Mouse (Mus musculus) liver, postnatal 0 days (tissue): ENCODE results near the gene Tbc1d32. TPM values are rescaled to one million over a fixed set of nuclear protein-coding genes. Genes with fewer than 3 reads are reported as not detected.

Source experiments
- ATAC-seq: fragments of 200-750 bp; cut with Nextera tagmentation; 2 replicates; pipeline ENCODE4 v1.8.0; 2017; ENCODE audit warnings: mild to moderate bottlenecking, moderate library complexity
- DNase-seq: peaks from one replicate; pipeline ENCODE4 v3.0.0-alpha.2; 2016
- H3K27ac ChIP-seq: fragments of 300-500 bp; sonication (generic); 2 replicates; pipeline ENCODE4 v1.5.1; 2014; ENCODE audit warnings: antibody characterized with exemption, moderate library complexity, mild to moderate bottlenecking, low read depth
- H3K27me3 ChIP-seq: fragments of 300-500 bp; sonication (generic); 2 replicates; pipeline ENCODE4 v1.6.1; 2014; ENCODE audit warnings: low read length, control low read depth, mixed read lengths; ENCODE audit not compliant: insufficient read depth
- H3K36me3 ChIP-seq: fragments of 300-500 bp; sonication (generic); replicated peaks from 2 replicates; pipeline ENCODE4 v1.6.1; 2014; ENCODE audit warnings: mild to moderate bottlenecking, control low read depth, low read length, moderate library complexity, mixed read lengths; ENCODE audit not compliant: insufficient read depth
- H3K4me1 ChIP-seq: fragments of 300-500 bp; sonication (generic); 2 replicates; pipeline ENCODE4 v1.6.1; 2014; ENCODE audit warnings: antibody characterized with exemption, mild to moderate bottlenecking, control low read depth; ENCODE audit not compliant: insufficient read depth
- H3K4me2 ChIP-seq: fragments of 300-500 bp; sonication (generic); 2 replicates; pipeline ENCODE4 v1.6.1; 2014; ENCODE audit warnings: low read depth, mild to moderate bottlenecking, low read length, moderate library complexity, mixed read lengths
- H3K4me3 ChIP-seq: fragments of 300-500 bp; sonication (generic); 2 replicates; pipeline ENCODE4 v1.5.1; 2014; ENCODE audit warnings: low read depth, low read length
- H3K9ac ChIP-seq: fragments of 300-500 bp; sonication (generic); replicated peaks from 2 replicates; pipeline ENCODE4 v1.6.1; 2014; ENCODE audit warnings: mild to moderate bottlenecking, moderate library complexity
- H3K9me3 ChIP-seq: fragments of 300-500 bp; sonication (generic); 2 replicates; pipeline ENCODE4 v1.6.1; 2016; ENCODE audit warnings: mild to moderate bottlenecking, control low read depth, low read length, mixed read lengths
- CTCF ChIP-seq: sonication (generic); IDR thresholded peaks from 2 replicates; pipeline ENCODE4 v1.5.1; 2016; ENCODE audit warnings: antibody characterized with exemption, low read depth
- EP300 ChIP-seq: IDR thresholded peaks from 2 replicates; pipeline ENCODE4 v1.6.1; 2016; ENCODE audit warnings: antibody characterized with exemption, low read depth, mild to moderate bottlenecking
- WGBS: fragments of 180-500 bp; shearing (Covaris S2); extraction: QIAGEN DNeasy Blood & Tissue Kit; methylation state at CpG from one replicate; pipeline ENCODE4 v1.1.7; 2014; ENCODE audit not compliant: insufficient replicate concordance; 5-methylcytosine and 5-hydroxymethylcytosine counted together
- polyA plus RNA-seq: library from polyadenylated mRNA; unstranded; fragments of >200 nt; fragmentation: Nextera tagmentation; extraction: Ambion mirVana; gene quantifications from 2 replicates; pipeline ENCODE4 v1.2.1, GENCODE M21; 2015

Tbc1d32 gene
- polyA plus RNA-seq, 1 experiment from 2014 or later: 0.41 TPM

- H3K4me1 ChIP-seq: no peaks in the 10 kb centered on the region
- H3K9ac ChIP-seq: no peak overlapping the region
- no peaks in the 10 kb centered on the region for H3K9me3 ChIP-seq
- H3K36me3 ChIP-seq: no peaks in the 10 kb centered on the region
- ATAC-seq (no peak), DNase-seq (no peak)
- H3K4me3 ChIP-seq: no peak overlapping the region
- TF ChIP-seq EP300 (no peak), CTCF (no peak)
- no peak overlapping the region for H3K27ac ChIP-seq
- WGBS: 79% methylated on average over 3 of the region's 3 CpGs
- no peaks in the 10 kb centered on the region for H3K27me3 ChIP-seq
- no peak overlapping the region for H3K4me2 ChIP-seq
Observed at GRCm38 (mm10) chr10:56099126-56099525, 129.4 kb downstream of the Tbc1d32 start.

- Histone ChIP-seq H3K9ac (no peak overlapping the region), H3K9me3 (no peaks in the 10 kb centered on the region), H3K4me2 (no peak overlapping the region), H3K4me3 (no peak overlapping the region), H3K27ac (no peak overlapping the region), H3K27me3 (no peaks in the 10 kb centered on the region), H3K36me3 (no peaks in the 10 kb centered on the region), H3K4me1 (no peaks in the 10 kb centered on the region)
- no peak for DNase-seq
- TF ChIP-seq EP300 (no peak), CTCF (no peak)
- ATAC-seq: no peak
Observed at GRCm38 (mm10) chr10:56096757-56097156, 131.7 kb downstream of the Tbc1d32 start.

- DNase-seq (no peak), ATAC-seq (no peak)
- TF ChIP-seq CTCF (no peak), EP300 (no peak)
- Histone ChIP-seq H3K4me2 (no peak overlapping the region), H3K27ac (no peak overlapping the region), H3K27me3 (no peaks in the 10 kb centered on the region), H3K9me3 (no peaks in the 10 kb centered on the region), H3K36me3 (no peaks in the 10 kb centered on the region), H3K9ac (no peak overlapping the region), H3K4me1 (no peaks in the 10 kb centered on the region), H3K4me3 (no peak overlapping the region)
- WGBS: 80% methylated on average over 5 of the region's 5 CpGs
Observed at GRCm38 (mm10) chr10:56094586-56094985, 133.9 kb downstream of the Tbc1d32 start.

- H3K9ac ChIP-seq: no peak overlapping the region
- no peaks in the 10 kb centered on the region; the same call in 1 of the 2 replicates for H3K36me3 ChIP-seq
- no peaks in the 10 kb centered on the region for H3K9me3 ChIP-seq
- DNase-seq (no peak), ATAC-seq (no peak)
- H3K27me3 ChIP-seq: no peaks in the 10 kb centered on the region
- no peak overlapping the region for H3K4me3 ChIP-seq
- no peak overlapping the region for H3K27ac ChIP-seq
- TF ChIP-seq CTCF: no peak
- no peak for TF ChIP-seq EP300
- H3K4me1 ChIP-seq: no peaks in the 10 kb centered on the region
- no peak overlapping the region for H3K4me2 ChIP-seq
- WGBS: 67% methylated on average over 4 of the region's 4 CpGs
Observed at GRCm38 (mm10) chr10:56089714-56090113, 138.8 kb downstream of the Tbc1d32 start.

- H3K9ac ChIP-seq: no peak overlapping the region
- H3K36me3 ChIP-seq: no peaks in the 10 kb centered on the region
- WGBS: 78% methylated on average over 2 of the region's 2 CpGs
- no peaks in the 10 kb centered on the region for H3K4me1 ChIP-seq
- DNase-seq: no peak
- no peak overlapping the region for H3K27ac ChIP-seq
- TF ChIP-seq CTCF (no peak), EP300 (no peak)
- H3K4me3 ChIP-seq: no peak overlapping the region
- no peaks in the 10 kb centered on the region for H3K27me3 ChIP-seq
- H3K4me2 ChIP-seq: no peak overlapping the region
- no peaks in the 10 kb centered on the region for H3K9me3 ChIP-seq
- ATAC-seq: no peak
Observed at GRCm38 (mm10) chr10:56062746-56063145, 165.7 kb downstream of the Tbc1d32 start.

- 80% methylated on average over 2 of the region's 2 CpGs for WGBS
- H3K4me2 ChIP-seq: no peak overlapping the region
- TF ChIP-seq CTCF: no peak
- no peak for TF ChIP-seq EP300
- no peaks in the 10 kb centered on the region for H3K27me3 ChIP-seq
- ATAC-seq: no peak
- DNase-seq: no peak
- H3K4me3 ChIP-seq: no peak overlapping the region
- no peaks in the 10 kb centered on the region for H3K4me1 ChIP-seq
- no peaks in the 10 kb centered on the region for H3K36me3 ChIP-seq
- no peaks in the 10 kb centered on the region for H3K9me3 ChIP-seq
- H3K9ac ChIP-seq: no peak overlapping the region
- no peak overlapping the region for H3K27ac ChIP-seq
Observed at GRCm38 (mm10) chr10:56061238-56061830, 167.2 kb downstream of the Tbc1d32 start.

GRCm38 (mm10) chr10:56058979-56059422, 169.5 kb downstream of the Tbc1d32 start:
- H3K4me2 ChIP-seq: no peak overlapping the region
- H3K9me3 ChIP-seq: no peaks in the 10 kb centered on the region
- H3K4me3 ChIP-seq: no peak overlapping the region
- ATAC-seq (no peak), DNase-seq (no peak)
- TF ChIP-seq EP300 (no peak), CTCF (no peak)
- no peak overlapping the region for H3K9ac ChIP-seq
- no peaks in the 10 kb centered on the region for H3K4me1 ChIP-seq
- no peaks in the 10 kb centered on the region for H3K36me3 ChIP-seq
- no peak overlapping the region for H3K27ac ChIP-seq
- H3K27me3 ChIP-seq: no peaks in the 10 kb centered on the region
- 74% methylated on average over 3 of the region's 3 CpGs for WGBS
